Mouse (Mus musculus): ENCODE measurements around the gene Mup8.
"Not testable (repeated sequence)": the region's sequence is repeated elsewhere in the genome, so short reads cannot be mapped to it uniquely, and the experiment has no call there.

Mup8 gene

GRCm38 (mm10) chr4:60222499-60222898, at the start of gene Mup8:
Gene Mup8 (minus strand): TSS chr4:60222599.
- DNase-seq (ENCODE audit: low read depth), result not testable (repeated sequence)

- DNase-seq (ENCODE audit: low read depth), result not testable (repeated sequence)
These were observed 43.8 kb upstream of the Mup8 start for GRCm38 (mm10) chr4:60265977-60266770.

GRCm38 (mm10) chr4:60262706-60263105, 40.3 kb upstream of the Mup8 start:
- not testable (repeated sequence) for DNase-seq (ENCODE audit: low read depth)
